9 mouse cellular contexts compared by ENCODE assay signal in the genomic region with DNA sequence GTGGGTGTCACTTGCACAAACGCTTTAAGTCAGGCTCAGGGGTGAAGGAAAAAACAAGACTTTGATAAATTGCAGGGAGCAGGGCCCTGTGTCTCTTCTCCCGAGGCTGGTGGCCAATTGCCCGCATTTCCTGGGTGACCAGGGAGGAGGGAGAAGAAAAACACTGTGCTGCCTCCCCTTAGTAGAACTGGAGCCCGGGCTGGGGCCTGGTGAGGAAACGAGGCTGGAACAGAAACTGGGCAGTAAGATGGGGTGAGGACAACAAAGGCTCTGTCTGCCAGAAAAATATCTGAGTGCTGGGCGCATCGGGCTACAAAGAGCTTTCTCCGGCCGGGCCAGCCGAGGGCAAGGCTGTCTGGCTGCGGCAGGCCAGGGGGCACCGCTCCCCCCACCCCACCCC. TPM values are rescaled to one million over a fixed set of nuclear protein-coding genes. Genes with fewer than 3 reads are reported as not detected.
A peak's percentile ranks its signal among the peaks of the same experiment; 100 is the strongest.
DNase-seq lines count a peak whose midpoint lies in the region; ATAC-seq and TF ChIP-seq lines count a peak whose summit lies in the region.
"Had no signal": no experiment of that assay in that cellular context is flagged by ENCODE, and none has a peak within 500 bp of the region (broad histone marks: within the 10 kb centered on the region; RNA-seq: fewer than 3 reads in every experiment).

No protein-coding gene starts in this region.

- no peaks in the 10 kb centered on the region for H3K27me3 ChIP-seq in liver, embryonic 14.5 days (ENCODE audit: control insufficient read depth, insufficient read depth, low read length)

- TF ChIP-seq EP300 in liver, embryonic 14.5 days (IDR thresholded peaks at IDR 0.05; ENCODE audit: low read depth), result no peak

- no peak for TF ChIP-seq CTCF in liver, embryonic 14.5 days (IDR thresholded peaks at IDR 0.05; ENCODE audit: low read depth)

- peaks cover 30 to 38% of the 10 kb centered on the region in 2 experiments for H3K4me1 ChIP-seq in liver, embryonic 14.5 days (replicated peaks; ENCODE audit: control insufficient read depth in 2 of 2, insufficient read depth in 2 of 2, low read length in 1 of 2)

- no peaks in the 10 kb centered on the region for H3K9me3 ChIP-seq in liver, embryonic 14.5 days (ENCODE audit: control insufficient read depth, low read length)

- peak overlapping the region; percentile 49 to 68 for H3K4me3 ChIP-seq in liver, embryonic 14.5 days (ENCODE audit: insufficient read depth in 1 of 2, low read depth in 2 of 2, low read length in 2 of 2)

- no peaks in the 10 kb centered on the region for H3K36me3 ChIP-seq in liver, embryonic 14.5 days (replicated peaks; ENCODE audit: control insufficient read depth, insufficient read depth, low read depth)

- intact Hi-C loops in heart, postnatal 25 days (cut with DNase I), result no loop called here

- peak overlapping the region; percentile 81 for H3K27ac ChIP-seq in liver, embryonic 14.5 days

- DNase-seq in layer of hippocampus, postnatal 10 days (ENCODE audit: low spot score in 2 of 2), result peak; percentile 78 to 80
- no peak for DNase-seq in layer of hippocampus, adult 18-20 months (ENCODE audit: low spot score in 2 of 2)
- peak; percentile 87 for DNase-seq in NIH3T3 (ENCODE audit: low read depth)
- DNase-seq in heart, postnatal 25 days (ENCODE audit: low spot score), result peak; percentile 67
- peak in 1 of 3 experiments; percentile 49 for DNase-seq in liver, embryonic 14.5 days (ENCODE audit: low read depth in 3 of 3, low spot score in 3 of 3)
- peak; percentile 76 for DNase-seq in naive thymus-derived CD4-positive, alpha-beta T cell, adult 2 months (ENCODE audit: low read depth)
- DNase-seq in urinary bladder, postnatal 10 days (ENCODE audit: low spot score), result no peak

- 0 out of 2 replicates have a peak, but pooled peaks have one; percentile 0 for ATAC-seq in erythroid progenitor cell, adult 5-6 weeks (replicated peaks; ENCODE audit: low FRiP score, poor library complexity, severe bottlenecking)
- peak; percentile 47 for ATAC-seq in liver, embryonic 14.5 days (ENCODE audit: insufficient read depth)

- peak overlapping the region; percentile 73 for H3K9ac ChIP-seq in liver, embryonic 14.5 days (replicated peaks)

- peak overlapping the region; percentile 89 for H3K4me2 ChIP-seq in liver, embryonic 14.5 days (ENCODE audit: low read depth)

- whole genome bisulfite sequencing in liver, embryonic 14.5 days (ENCODE audit: insufficient replicate concordance), result 4% methylated on average over 12 of the region's 12 CpGs

RNA-seq across cellular contexts. Expression of a gene that starts 7.9 kb away (rescaled TPM):
- total RNA-seq in layer of hippocampus, postnatal 10 days (2021), result not detected
- not detected for total RNA-seq in layer of hippocampus, adult 18-20 months (2021)
- total RNA-seq in erythroid progenitor cell, adult 5-6 weeks (2015; ENCODE audit: low replicate concordance), result not detected in 2 replicates
- total RNA-seq in erythroid progenitor cell, adult 5-6 weeks (2017; ENCODE audit: low replicate concordance), result not detected in 2 replicates
- not detected for total RNA-seq in heart, postnatal 25 days (2021)
- not detected in 2 replicates for polyA plus RNA-seq in liver, embryonic 14.5 days (2012; rRNA removed)
- not detected in 2 replicates for polyA plus RNA-seq in liver, embryonic 14.5 days (2014; fragmentation: Nextera tagmentation; extraction: Ambion mirVana)
- total RNA-seq: left cerebral cortex, postnatal 14 days had no signal

RNA-seq across cellular contexts. Expression of a gene that starts 8.0 kb away (rescaled TPM):
- not detected for total RNA-seq in layer of hippocampus, postnatal 10 days (2021)
- not detected for total RNA-seq in layer of hippocampus, adult 18-20 months (2021)
- 1.1 TPM in 1 of 2 replicates, not detected in the other for total RNA-seq in erythroid progenitor cell, adult 5-6 weeks (2015; ENCODE audit: low replicate concordance)
- total RNA-seq in erythroid progenitor cell, adult 5-6 weeks (2017; ENCODE audit: low replicate concordance), result not detected in 2 replicates
- not detected for total RNA-seq in heart, postnatal 25 days (2021)
- polyA plus RNA-seq in liver, embryonic 14.5 days (2012; rRNA removed), result not detected in 2 replicates
- polyA plus RNA-seq in liver, embryonic 14.5 days (2014; fragmentation: Nextera tagmentation; extraction: Ambion mirVana), result not detected in 2 replicates

Comparison
In these comparisons a context has a peak if more than half of its experiments do, and no peak if none do; other contexts are left out.
1. DNase-seq: peak in layer of hippocampus, postnatal 10 days (2 of 2), NIH3T3 (single experiment), heart, postnatal 25 days (single experiment) and naive thymus-derived CD4-positive, alpha-beta T cell, adult 2 months (single experiment); none in layer of hippocampus, adult 18-20 months (0 of 2) and urinary bladder, postnatal 10 days (single experiment).